Mouse (Mus musculus) CD4-positive, CD25-positive, alpha-beta regulatory T cell (primary cell): Measurements from ENCODE around the gene 2410004P03Rik. TPM values are rescaled to one million over a fixed set of nuclear protein-coding genes. Genes with fewer than 3 reads are reported as not detected.

Experiments used
- polyA plus RNA-seq: library from polyadenylated mRNA; unstranded; fragments of 100-300 nt; shearing (Covaris generic); gene quantifications from one replicate; pipeline ENCODE4 v1.2.1, GENCODE M21; 2017

The 2410004P03Rik gene
- polyA plus RNA-seq: 1.1 TPM

GRCm38 (mm10) chr12:17011100-17011870 lies at the start of gene 2410004P03Rik:
2410004P03Rik (minus strand) TSS chr12:17011727.

GRCm38 (mm10) chr12:16999739-17000497 lies 11.6 kb downstream of the 2410004P03Rik start, which contains the start of gene Pqlc3:
Pqlc3 (minus strand) TSS chr12:17000408.

Other genes with a start within 250 kb of the 2410004P03Rik start
- 0.17 TPM for gene Greb1, start 210.8 kb downstream of the 2410004P03Rik start, polyA plus RNA-seq
- 27.9 TPM for gene E2f6, start 200.8 kb downstream of the 2410004P03Rik start, polyA plus RNA-seq
- 42.3 TPM for gene Rock2, start 116.8 kb downstream of the 2410004P03Rik start, polyA plus RNA-seq
- gene Pqlc3, start 11.3 kb downstream of the 2410004P03Rik start, polyA plus RNA-seq: 52.5 TPM
- gene Kcnf1, start 165.2 kb upstream of the 2410004P03Rik start, polyA plus RNA-seq: 0.98 TPM